Mouse (Mus musculus): ENCODE measurements around the gene Slc25a51. TPM values are rescaled to one million over a fixed set of nuclear protein-coding genes. Genes with fewer than 3 reads are reported as not detected.

Slc25a51 gene
- total and polyA plus RNA-seq, 2 experiments from 2014 or later, result 70.1 to 190 TPM

- no peak for ATAC-seq (ENCODE audit: insufficient read depth, low read depth)
Observed at GRCm38 (mm10) chr4:45442237-45442636, 33.7 kb upstream of the Slc25a51 start.

GRCm38 (mm10) chr4:45441778-45442177 is 33.2 kb upstream of the Slc25a51 start:
- H3K4me1 ChIP-seq (ENCODE audit: control insufficient read depth, insufficient read depth), result peaks cover 35% of the 10 kb centered on the region
- ATAC-seq (ENCODE audit: insufficient read depth, low read depth), result no peak
- H3K27me3 ChIP-seq (ENCODE audit: control insufficient read depth, insufficient read depth, low read length), result no peaks in the 10 kb centered on the region
- H3K9me3 ChIP-seq (replicated peaks; ENCODE audit: control insufficient read depth, low read length), result no peaks in the 10 kb centered on the region
- no peak for TF ChIP-seq CTCF (IDR thresholded peaks at IDR 0.05; ENCODE audit: low read depth)
- TF ChIP-seq EP300 (IDR thresholded peaks at IDR 0.05; ENCODE audit: low read depth), result no peak
- no peak overlapping the region for H3K4me3 ChIP-seq (ENCODE audit: low read depth, low read length)
- 45% methylated on average over 1 of the region's 1 CpGs for WGBS
- no peak overlapping the region for H3K9ac ChIP-seq (replicated peaks; ENCODE audit: low read depth, low read length)
- no peak for DNase-seq (ENCODE audit: low spot score)
- peaks cover 28% of the 10 kb centered on the region for H3K36me3 ChIP-seq (replicated peaks; ENCODE audit: control insufficient read depth, insufficient read depth, low read length)
- no peak overlapping the region for H3K4me2 ChIP-seq (ENCODE audit: low read depth, low read length)
- H3K27ac ChIP-seq (ENCODE audit: low read depth), result no peak overlapping the region

More at GRCm38 (mm10) chr4:45442237-45442636, 33.7 kb upstream of the Slc25a51 start:
- Histone ChIP-seq H3K4me2 (ENCODE audit: low read depth, low read length) (no peak overlapping the region), H3K36me3 (replicated peaks; ENCODE audit: control insufficient read depth, insufficient read depth, low read length) (peaks cover 32% of the 10 kb centered on the region), H3K4me3 (ENCODE audit: low read depth, low read length) (no peak overlapping the region), H3K27ac (ENCODE audit: low read depth) (no peak overlapping the region), H3K9me3 (replicated peaks; ENCODE audit: control insufficient read depth, low read length) (no peaks in the 10 kb centered on the region), H3K9ac (replicated peaks; ENCODE audit: low read depth, low read length) (no peak overlapping the region), H3K4me1 (ENCODE audit: control insufficient read depth, insufficient read depth) (peaks cover 37% of the 10 kb centered on the region), H3K27me3 (ENCODE audit: control insufficient read depth, insufficient read depth, low read length) (no peaks in the 10 kb centered on the region)
- TF ChIP-seq EP300 (IDR thresholded peaks at IDR 0.05; ENCODE audit: low read depth) (no peak), CTCF (IDR thresholded peaks at IDR 0.05; ENCODE audit: low read depth) (peak; percentile 6; the same call in 1 of the 2 replicates)
- DNase-seq (ENCODE audit: low spot score), result no peak
- 54% methylated on average over 3 of the region's 3 CpGs for WGBS

- Histone ChIP-seq H3K27ac (ENCODE audit: low read depth) (no peak overlapping the region), H3K4me3 (ENCODE audit: low read depth, low read length) (no peak overlapping the region), H3K4me2 (ENCODE audit: low read depth, low read length) (no peak overlapping the region), H3K27me3 (ENCODE audit: control insufficient read depth, insufficient read depth, low read length) (no peaks in the 10 kb centered on the region), H3K36me3 (replicated peaks; ENCODE audit: control insufficient read depth, insufficient read depth, low read length) (peaks cover 24% of the 10 kb centered on the region), H3K9ac (replicated peaks; ENCODE audit: low read depth, low read length) (no peak overlapping the region), H3K9me3 (replicated peaks; ENCODE audit: control insufficient read depth, low read length) (no peaks in the 10 kb centered on the region), H3K4me1 (ENCODE audit: control insufficient read depth, insufficient read depth) (peaks cover 38% of the 10 kb centered on the region)
- WGBS, result 54% methylated on average over 5 of the region's 5 CpGs
- TF ChIP-seq CTCF (IDR thresholded peaks at IDR 0.05; ENCODE audit: low read depth), result no peak
- no peak for ATAC-seq (ENCODE audit: insufficient read depth, low read depth)
- no peak for DNase-seq (ENCODE audit: low spot score)
Observed at GRCm38 (mm10) chr4:45439281-45439680, 30.7 kb upstream of the Slc25a51 start.

GRCm38 (mm10) chr4:45437010-45437409 is 28.4 kb upstream of the Slc25a51 start:
- 79% methylated on average over 3 of the region's 3 CpGs for WGBS
- Histone ChIP-seq H3K9ac (replicated peaks; ENCODE audit: low read depth, low read length) (no peak overlapping the region), H3K27ac (ENCODE audit: low read depth) (0 out of 2 replicates have a peak overlapping the region, but pooled peaks have one; percentile 17), H3K36me3 (replicated peaks; ENCODE audit: control insufficient read depth, insufficient read depth, low read length) (peaks cover 16% of the 10 kb centered on the region), H3K4me3 (ENCODE audit: low read depth, low read length) (no peak overlapping the region), H3K9me3 (replicated peaks; ENCODE audit: control insufficient read depth, low read length) (no peaks in the 10 kb centered on the region), H3K27me3 (ENCODE audit: control insufficient read depth, insufficient read depth, low read length) (no peaks in the 10 kb centered on the region), H3K4me1 (ENCODE audit: control insufficient read depth, insufficient read depth) (peaks cover 32% of the 10 kb centered on the region), H3K4me2 (ENCODE audit: low read depth, low read length) (no peak overlapping the region)
- TF ChIP-seq EP300 (IDR thresholded peaks at IDR 0.05; ENCODE audit: low read depth) (no peak), CTCF (IDR thresholded peaks at IDR 0.05; ENCODE audit: low read depth) (no peak)
- no peak for DNase-seq (ENCODE audit: low spot score)
- ATAC-seq (ENCODE audit: insufficient read depth, low read depth), result no peak

GRCm38 (mm10) chr4:45436383-45436913 is 27.9 kb upstream of the Slc25a51 start:
- DNase-seq (ENCODE audit: low spot score) (no peak), ATAC-seq (ENCODE audit: insufficient read depth, low read depth) (no peak)
- TF ChIP-seq CTCF (IDR thresholded peaks at IDR 0.05; ENCODE audit: low read depth) (no peak), EP300 (IDR thresholded peaks at IDR 0.05; ENCODE audit: low read depth) (no peak)
- WGBS, result 51% methylated on average over 7 of the region's 7 CpGs
- peaks cover 32% of the 10 kb centered on the region for H3K4me1 ChIP-seq (ENCODE audit: control insufficient read depth, insufficient read depth)
- H3K9ac ChIP-seq (replicated peaks; ENCODE audit: low read depth, low read length), result no peak overlapping the region
- H3K27me3 ChIP-seq (ENCODE audit: control insufficient read depth, insufficient read depth, low read length), result no peaks in the 10 kb centered on the region
- no peaks in the 10 kb centered on the region for H3K9me3 ChIP-seq (replicated peaks; ENCODE audit: control insufficient read depth, low read length)
- no peak overlapping the region for H3K4me3 ChIP-seq (ENCODE audit: low read depth, low read length)
- H3K27ac ChIP-seq (ENCODE audit: low read depth), result peak overlapping the region; percentile 43; the same call in 1 of the 2 replicates
- H3K36me3 ChIP-seq (replicated peaks; ENCODE audit: control insufficient read depth, insufficient read depth, low read length), result peaks cover 17% of the 10 kb centered on the region
- 0 out of 2 replicates have a peak overlapping the region, but pooled peaks have one; percentile 16 for H3K4me2 ChIP-seq (ENCODE audit: low read depth, low read length)

GRCm38 (mm10) chr4:45435899-45436298 is 27.3 kb upstream of the Slc25a51 start:
- peak; percentile 34; the same call in 1 of the 2 replicates for ATAC-seq (ENCODE audit: insufficient read depth, low read depth)
- H3K9ac ChIP-seq (replicated peaks; ENCODE audit: low read depth, low read length), result no peak overlapping the region

More at GRCm38 (mm10) chr4:45435899-45436298, 27.3 kb upstream of the Slc25a51 start:
- Histone ChIP-seq H3K36me3 (replicated peaks; ENCODE audit: control insufficient read depth, insufficient read depth, low read length) (peaks cover 23% of the 10 kb centered on the region), H3K4me3 (ENCODE audit: low read depth, low read length) (no peak overlapping the region), H3K4me1 (ENCODE audit: control insufficient read depth, insufficient read depth) (peaks cover 32% of the 10 kb centered on the region), H3K9me3 (replicated peaks; ENCODE audit: control insufficient read depth, low read length) (no peaks in the 10 kb centered on the region), H3K27ac (ENCODE audit: low read depth) (peak overlapping the region; percentile 50), H3K27me3 (ENCODE audit: control insufficient read depth, insufficient read depth, low read length) (no peaks in the 10 kb centered on the region), H3K4me2 (ENCODE audit: low read depth, low read length) (0 out of 2 replicates have a peak overlapping the region, but pooled peaks have one; percentile 16)
- WGBS, result 37% methylated on average over 2 of the region's 2 CpGs
- peak; percentile 35 for TF ChIP-seq CTCF (IDR thresholded peaks at IDR 0.05; ENCODE audit: low read depth)
- no peak; the same call in 1 of the 2 replicates for TF ChIP-seq EP300 (IDR thresholded peaks at IDR 0.05; ENCODE audit: low read depth)
- DNase-seq (ENCODE audit: low spot score), result no peak
